Mouse (Mus musculus) limb, embryonic 14.5 days (tissue): ENCODE measurements around the gene Ift22. TPM values are rescaled to one million over a fixed set of nuclear protein-coding genes. Genes with fewer than 3 reads are reported as not detected.

ENCODE experiments used
- ATAC-seq: fragments of 200-750 bp; cut with Nextera tagmentation; 2 replicates; pipeline ENCODE4 v1.8.0; 2017; ENCODE audit warnings: low read depth, moderate number of reproducible peaks, moderate TSS enrichment; ENCODE audit not compliant: low FRiP score
- DNase-seq: peaks from one replicate; pipeline ENCODE4 v3.0.0-alpha.2; 2015; ENCODE audit warnings: low spot score
- H3K27ac ChIP-seq: fragments of 300-500 bp; sonication (generic); replicated peaks from 2 replicates; pipeline ENCODE4 v1.5.1; 2014; ENCODE audit warnings: low read depth, mild to moderate bottlenecking, low read length, moderate library complexity, mixed read lengths
- H3K27me3 ChIP-seq: fragments of 300-500 bp; sonication (generic); 2 replicates; pipeline ENCODE4 v1.6.1; 2014; ENCODE audit warnings: low read length, mixed read lengths; ENCODE audit not compliant: control insufficient read depth, insufficient read depth
- H3K36me3 ChIP-seq: fragments of 300-500 bp; sonication (generic); 2 replicates; pipeline ENCODE4 v1.6.1; 2014; ENCODE audit warnings: mild to moderate bottlenecking, low read length, moderate library complexity, mixed read lengths; ENCODE audit not compliant: control insufficient read depth, insufficient read depth
- H3K4me1 ChIP-seq: fragments of 300-500 bp; sonication (generic); 2 replicates; pipeline ENCODE4 v1.6.1; 2014; ENCODE audit warnings: antibody characterized with exemption, low read length, mixed read lengths; ENCODE audit not compliant: control insufficient read depth, insufficient read depth
- H3K4me2 ChIP-seq: fragments of 300-500 bp; sonication (generic); replicated peaks from 2 replicates; pipeline ENCODE4 v1.6.1; 2014; ENCODE audit warnings: low read depth, mild to moderate bottlenecking, low read length, moderate library complexity; ENCODE audit not compliant: severe bottlenecking
- H3K4me3 ChIP-seq: fragments of 300-500 bp; sonication (generic); replicated peaks from 2 replicates; pipeline ENCODE4 v1.5.1; 2014; ENCODE audit warnings: low read length
- H3K9ac ChIP-seq: fragments of 300-500 bp; sonication (generic); 2 replicates; pipeline ENCODE4 v1.6.1; 2014; ENCODE audit warnings: mild to moderate bottlenecking, low read depth, low read length, moderate library complexity; ENCODE audit not compliant: severe bottlenecking
- H3K9me3 ChIP-seq: fragments of 300-500 bp; sonication (generic); 2 replicates; pipeline ENCODE4 v1.6.1; 2016; ENCODE audit warnings: low read length; ENCODE audit not compliant: control insufficient read depth
- POLR2A ChIP-seq: fragments of 200-500 bp; IDR thresholded peaks from 2 replicates; pipeline ENCODE4 v1.8.0; 2012; ENCODE audit warnings: inconsistent platforms, mild to moderate bottlenecking, moderate library complexity, borderline replicate concordance; ENCODE audit not compliant: insufficient read depth, insufficient read length; ENCODE audit errors: extremely low read depth
- WGBS: fragments of 180-500 bp; shearing (Covaris S2); extraction: QIAGEN DNeasy Blood & Tissue Kit; methylation state at CpG from one replicate; pipeline ENCODE4 v1.1.7; 2014; 5-methylcytosine and 5-hydroxymethylcytosine counted together
- polyA plus RNA-seq, 2 experiments: library from polyadenylated mRNA; depleted of rRNA in 1 of 2; stranded (reverse) in 1 of 2; unstranded in 1 of 2; fragments of >200 nt; fragmentation: Nextera tagmentation in 1 of 2; extraction: Ambion mirVana in 1 of 2; gene quantifications; 2 replicates each; pipeline versions ENCODE4 v1.2.1 to v1.2.3; 2012 to 2014

Ift22 gene
- polyA plus RNA-seq, 2 experiments: 28.8 to 58.9 TPM

- WGBS: 44% methylated on average over 19 of the region's 19 CpGs
- Histone ChIP-seq H3K4me3 (no peak overlapping the region), H3K4me2 (no peak overlapping the region), H3K27ac (0 out of 2 replicates have a peak overlapping the region, but pooled peaks have one; percentile 4), H3K36me3 (no peaks in the 10 kb centered on the region), H3K4me1 (0 out of 2 replicates have a peak, but pooled peaks cover 3% of the 10 kb centered on the region), H3K9ac (no peak overlapping the region), H3K27me3 (no peaks in the 10 kb centered on the region), H3K9me3 (no peaks in the 10 kb centered on the region)
- TF ChIP-seq POLR2A: no peak
- ATAC-seq (no peak), DNase-seq (peak; percentile 32)
Observed at GRCm38 (mm10) chr5:136888539-136889355, 19.2 kb upstream of the Ift22 start.

GRCm38 (mm10) chr5:136894840-136895528, 13.0 kb upstream of the Ift22 start:
- DNase-seq: no peak

GRCm38 (mm10) chr5:136895529-136895963, 12.4 kb upstream of the Ift22 start:
- no peak for TF ChIP-seq POLR2A
- Histone ChIP-seq H3K4me2 (peak overlapping the region; percentile 17; the same call in 1 of the 2 replicates), H3K4me1 (0 out of 2 replicates have a peak, but pooled peaks cover 4% of the 10 kb centered on the region), H3K36me3 (no peaks in the 10 kb centered on the region), H3K9ac (no peak overlapping the region), H3K27me3 (no peaks in the 10 kb centered on the region), H3K4me3 (no peak overlapping the region), H3K9me3 (no peaks in the 10 kb centered on the region), H3K27ac (no peak overlapping the region)
- ATAC-seq (peak; percentile 60; the same call in 1 of the 2 replicates), DNase-seq (peak; percentile 31)
- 42% methylated on average over 10 of the region's 10 CpGs for WGBS

More at GRCm38 (mm10) chr5:136894840-136895528, 13.0 kb upstream of the Ift22 start:
- peak overlapping the region; percentile 12; the same call in 1 of the 2 replicates for H3K9ac ChIP-seq
- no peaks in the 10 kb centered on the region for H3K36me3 ChIP-seq
- no peaks in the 10 kb centered on the region for H3K27me3 ChIP-seq
- H3K4me2 ChIP-seq: peak overlapping the region; percentile 17
- no peak for TF ChIP-seq POLR2A
- WGBS: 23% methylated on average over 25 of the region's 25 CpGs
- no peaks in the 10 kb centered on the region for H3K9me3 ChIP-seq
- no peak overlapping the region for H3K4me3 ChIP-seq
- H3K4me1 ChIP-seq: 0 out of 2 replicates have a peak, but pooled peaks cover 4% of the 10 kb centered on the region
- ATAC-seq: 0 out of 2 replicates have a peak, but pooled peaks have one; percentile 4
- no peak overlapping the region for H3K27ac ChIP-seq

- 54% methylated on average over 3 of the region's 3 CpGs for WGBS
- Histone ChIP-seq H3K9me3 (no peaks in the 10 kb centered on the region), H3K4me1 (0 out of 2 replicates have a peak, but pooled peaks cover 3% of the 10 kb centered on the region), H3K36me3 (no peaks in the 10 kb centered on the region), H3K4me3 (no peak overlapping the region), H3K9ac (no peak overlapping the region), H3K4me2 (no peak overlapping the region), H3K27ac (no peak overlapping the region), H3K27me3 (no peaks in the 10 kb centered on the region)
- DNase-seq (no peak), ATAC-seq (no peak)
- no peak for TF ChIP-seq POLR2A
Observed at GRCm38 (mm10) chr5:136904621-136905020, 3.3 kb upstream of the Ift22 start.

GRCm38 (mm10) chr5:136905630-136906029, 2.3 kb upstream of the Ift22 start:
- no peak for DNase-seq

More at GRCm38 (mm10) chr5:136905630-136906029, 2.3 kb upstream of the Ift22 start:
- Histone ChIP-seq H3K4me3 (no peak overlapping the region), H3K9me3 (no peaks in the 10 kb centered on the region), H3K36me3 (no peaks in the 10 kb centered on the region), H3K4me2 (no peak overlapping the region), H3K27ac (no peak overlapping the region), H3K9ac (no peak overlapping the region), H3K27me3 (no peaks in the 10 kb centered on the region), H3K4me1 (0 out of 2 replicates have a peak, but pooled peaks cover 3% of the 10 kb centered on the region)
- no peak for TF ChIP-seq POLR2A
- WGBS: 57% methylated on average over 7 of the region's 7 CpGs
- no peak for ATAC-seq
